Mouse (Mus musculus) embryo, embryonic 10.5 days (tissue): Measurements from ENCODE around the gene Cep170b.
A peak's percentile ranks its signal among the peaks of the same experiment; 100 is the strongest.

Experiments
- DNase-seq: peaks from one replicate; pipeline ENCODE4 v3.0.0-alpha.2; 2015; ENCODE audit warnings: low spot score

The Cep170b gene

DNA sequence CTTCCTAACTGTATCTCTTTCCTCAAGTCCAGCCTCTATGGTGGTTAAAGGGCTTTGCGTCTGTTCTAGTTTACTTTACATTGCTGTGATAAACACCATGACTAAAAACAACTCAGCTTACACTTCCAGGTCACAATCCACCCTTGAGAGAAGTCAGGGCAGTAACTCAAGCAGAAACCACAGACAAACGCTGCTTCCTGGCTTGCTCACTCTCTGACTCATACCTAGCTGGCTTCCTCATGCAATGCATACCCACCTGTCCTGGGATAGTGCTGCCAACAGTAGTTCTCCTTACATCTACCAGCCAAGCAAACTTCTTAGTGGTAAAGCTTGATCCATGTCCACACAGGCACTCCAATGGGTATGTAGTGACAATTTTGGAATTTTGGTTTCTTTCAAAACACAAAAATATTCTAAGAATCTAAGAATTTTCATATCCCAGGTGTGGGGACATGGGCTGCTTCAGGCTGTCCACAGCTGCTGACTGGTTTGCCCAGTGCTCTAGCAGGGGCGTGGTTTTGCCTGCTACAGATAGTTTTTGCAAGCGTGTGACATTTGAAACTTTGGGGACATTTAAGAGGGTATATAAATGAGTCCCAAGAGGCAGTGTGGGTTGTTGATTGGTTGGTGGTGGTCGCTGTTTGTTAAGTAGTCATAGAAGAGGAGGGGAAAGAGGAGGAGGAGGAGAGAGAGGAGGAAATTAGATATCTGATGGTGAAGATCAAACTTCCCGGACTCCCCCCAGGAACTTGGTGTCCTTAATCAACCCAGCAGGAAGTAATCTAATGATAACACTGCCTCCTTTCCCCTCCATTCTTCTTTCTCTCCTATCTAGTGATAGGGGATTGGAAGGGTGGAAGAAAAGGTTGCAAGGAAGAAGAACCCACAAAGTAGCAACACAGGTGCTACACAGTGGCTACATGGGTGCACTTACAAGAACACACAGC lies 17.6 kb upstream of the Cep170b start:
- no peak for DNase-seq

DNA sequence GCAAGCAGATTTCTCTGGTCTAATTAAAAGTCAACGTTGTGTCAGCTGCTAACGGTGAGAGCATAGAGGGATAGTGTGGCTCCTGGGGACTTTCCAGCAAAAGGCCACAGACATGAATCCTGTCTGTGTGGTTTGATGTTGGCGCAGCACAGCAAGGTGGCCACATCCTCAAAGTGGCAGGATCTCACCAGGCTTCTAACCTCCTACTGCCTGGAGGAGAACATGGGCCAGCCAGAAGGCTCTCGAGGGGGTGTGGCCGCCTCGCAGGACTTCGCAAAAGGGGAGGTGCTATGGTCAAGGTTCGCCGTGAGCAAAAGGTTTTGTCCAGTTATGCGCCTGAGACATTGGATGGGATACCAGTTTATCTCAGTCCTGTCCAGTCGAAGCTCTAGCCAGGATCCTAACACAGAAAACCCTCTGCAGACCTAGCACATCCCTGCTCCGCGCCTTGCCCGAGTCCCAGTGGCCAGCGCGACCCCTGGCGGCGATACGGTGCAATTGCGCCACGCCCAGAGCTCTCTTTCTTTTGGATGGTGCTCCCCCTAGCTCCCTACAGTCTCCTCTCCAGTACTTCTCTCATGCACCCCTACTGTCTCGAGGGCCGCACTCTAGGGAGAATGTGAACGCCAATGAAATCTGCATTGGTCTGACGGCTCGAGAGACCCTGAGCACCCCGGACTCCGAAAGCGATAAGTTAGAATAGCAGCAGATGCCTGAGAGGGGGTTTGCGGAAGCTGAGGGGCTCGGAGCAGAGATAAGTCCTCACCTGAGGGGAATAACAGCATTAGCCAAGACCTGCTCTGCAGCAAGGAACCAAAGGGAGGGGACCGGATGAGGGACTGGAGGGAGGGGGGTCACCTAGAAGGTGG lies 13.3 kb upstream of the Cep170b start:
- peak; percentile 91 for DNase-seq

DNA sequence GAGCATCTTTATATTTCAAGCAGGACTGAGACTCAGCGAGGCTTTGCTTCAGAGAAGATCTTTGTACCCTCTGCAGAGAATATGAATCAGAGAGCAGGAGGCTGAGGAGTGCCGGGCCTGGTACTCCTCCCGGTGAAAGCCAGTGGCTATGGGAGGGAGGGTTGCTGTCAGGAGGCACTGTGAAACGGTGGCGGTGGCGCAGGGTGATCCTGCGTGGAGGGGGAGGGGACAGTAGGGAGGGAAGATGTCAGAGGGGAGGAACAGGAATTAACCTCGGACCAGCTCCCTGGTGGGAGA lies 12.7 kb upstream of the Cep170b start:
- no peak for DNase-seq

DNA sequence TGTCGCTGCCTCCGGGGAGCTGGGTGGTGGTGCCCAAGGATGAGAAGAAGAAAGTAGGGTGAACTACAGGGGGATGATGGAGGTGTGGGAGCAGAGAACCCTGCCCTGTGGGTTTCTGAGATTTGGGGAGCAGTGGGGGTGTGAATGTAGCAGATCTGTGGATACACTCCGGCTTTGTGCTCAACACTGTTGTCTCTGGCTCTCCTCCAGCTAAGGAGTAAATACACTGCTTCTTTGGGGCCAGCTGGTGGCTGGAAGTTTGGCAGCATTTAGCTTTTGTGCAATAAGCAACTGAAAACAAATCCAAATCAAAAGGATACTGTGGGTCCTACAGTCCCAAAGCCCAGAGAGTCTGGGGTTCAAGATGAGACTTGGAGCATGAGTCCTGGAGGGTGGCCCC lies 6.3 kb upstream of the Cep170b start:
- no peak for DNase-seq

DNA sequence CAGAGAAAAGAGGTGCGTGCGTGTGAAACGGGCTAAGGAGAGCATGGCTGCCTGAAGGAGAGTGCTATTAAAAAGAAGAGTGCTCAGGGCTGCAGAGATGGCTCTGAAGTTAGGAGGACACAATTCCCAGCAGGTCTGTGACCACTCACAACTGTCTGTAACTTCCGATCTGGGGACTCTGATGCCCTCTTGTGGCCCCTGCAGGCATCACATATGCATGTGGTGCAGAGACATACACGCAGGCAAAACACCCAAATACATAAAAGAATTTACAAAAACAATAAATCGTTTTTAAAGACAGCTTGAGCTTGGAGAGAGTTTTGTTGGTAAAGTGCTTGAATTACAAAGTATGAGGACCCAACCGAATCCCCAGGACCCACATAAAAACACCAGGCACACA lies 3.1 kb upstream of the Cep170b start:
- peak; percentile 79 for DNase-seq

DNA sequence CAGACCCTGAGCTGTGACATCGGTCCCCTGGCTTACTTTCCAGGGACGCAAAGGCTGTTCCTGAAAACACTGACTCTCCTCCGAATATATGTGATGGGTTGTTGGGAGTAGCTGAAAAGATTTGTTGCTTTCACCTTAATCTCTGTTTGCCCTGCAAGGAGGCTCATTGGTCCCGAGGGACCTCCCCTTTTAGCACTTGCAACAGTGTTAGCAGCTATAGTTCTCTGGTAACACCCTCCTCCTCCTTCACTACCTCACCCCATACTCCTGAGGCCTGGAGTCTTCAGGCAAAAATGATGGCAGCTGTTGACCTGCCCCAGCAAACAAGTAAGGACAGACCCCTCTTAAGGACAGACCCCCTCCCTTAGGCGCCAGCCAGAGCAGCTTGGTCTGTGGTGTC lies 1.3 kb upstream of the Cep170b start:
- no peak for DNase-seq

DNA sequence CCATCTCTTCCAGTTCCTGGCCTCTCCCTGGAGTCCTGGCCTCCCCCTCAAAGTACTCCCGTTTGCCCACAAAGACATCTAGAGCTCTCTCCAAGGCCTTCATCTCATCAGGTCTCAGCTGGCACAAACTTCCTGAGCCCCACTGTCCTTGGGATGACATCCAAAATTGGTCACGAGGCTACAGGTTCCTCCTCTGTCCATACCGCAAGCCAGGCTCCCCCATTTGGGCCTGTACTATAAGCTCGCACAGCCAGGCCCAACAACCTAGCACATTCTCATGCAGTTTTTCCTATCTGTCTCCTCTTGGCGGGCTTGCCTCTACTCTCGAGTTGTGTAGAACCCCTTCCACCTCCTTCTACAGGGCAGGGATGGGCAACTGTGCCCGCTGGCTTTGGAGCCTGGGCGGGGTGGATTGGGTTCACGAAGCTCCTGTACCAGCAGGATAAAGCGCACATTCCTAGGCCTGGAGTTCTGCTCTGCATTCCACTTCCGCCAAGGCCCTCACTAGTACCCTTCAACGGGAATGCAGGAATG lies 702 bp downstream of the Cep170b start:
- no peak for DNase-seq

DNA sequence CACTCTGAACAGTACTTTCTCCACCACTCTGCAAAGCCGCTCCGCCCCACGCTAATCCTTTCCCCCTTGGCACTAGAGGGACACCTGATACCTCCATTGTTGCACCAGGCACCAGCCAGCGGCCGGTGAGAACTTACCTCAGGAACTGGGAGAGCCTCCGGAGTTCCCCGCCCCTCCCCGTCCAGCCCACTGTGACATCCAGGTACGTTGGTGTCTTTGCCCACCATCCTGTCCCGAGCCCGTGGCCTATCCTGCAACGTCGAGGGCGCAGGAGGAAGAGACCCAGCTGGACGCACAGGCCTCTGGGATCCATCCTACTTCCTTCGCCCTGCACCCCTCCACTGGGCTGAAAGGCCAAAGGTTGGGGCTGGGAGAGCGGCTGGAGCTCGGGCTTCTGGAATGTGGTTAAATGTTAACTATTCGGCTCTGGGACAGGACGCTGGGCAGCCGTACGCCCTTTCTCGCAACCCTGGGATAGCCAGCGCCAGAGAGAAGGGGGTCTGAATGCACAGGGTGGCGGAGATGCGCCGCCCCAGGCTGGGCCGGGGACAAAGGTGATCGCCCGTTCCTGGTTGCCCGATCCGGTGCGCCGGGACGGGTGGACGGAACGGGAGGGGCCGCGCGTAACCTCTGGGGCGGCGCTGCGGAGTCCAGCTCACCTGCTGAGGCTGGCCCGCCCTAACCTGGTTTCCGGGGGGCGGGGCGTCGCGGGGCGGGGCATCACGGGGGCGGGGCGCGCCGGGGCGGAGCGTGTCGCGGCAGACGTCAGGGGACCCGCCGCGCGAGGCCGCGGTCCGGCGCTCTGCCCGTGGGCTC lies 1.4 kb downstream of the Cep170b start:
- peak; percentile 39 for DNase-seq

DNA sequence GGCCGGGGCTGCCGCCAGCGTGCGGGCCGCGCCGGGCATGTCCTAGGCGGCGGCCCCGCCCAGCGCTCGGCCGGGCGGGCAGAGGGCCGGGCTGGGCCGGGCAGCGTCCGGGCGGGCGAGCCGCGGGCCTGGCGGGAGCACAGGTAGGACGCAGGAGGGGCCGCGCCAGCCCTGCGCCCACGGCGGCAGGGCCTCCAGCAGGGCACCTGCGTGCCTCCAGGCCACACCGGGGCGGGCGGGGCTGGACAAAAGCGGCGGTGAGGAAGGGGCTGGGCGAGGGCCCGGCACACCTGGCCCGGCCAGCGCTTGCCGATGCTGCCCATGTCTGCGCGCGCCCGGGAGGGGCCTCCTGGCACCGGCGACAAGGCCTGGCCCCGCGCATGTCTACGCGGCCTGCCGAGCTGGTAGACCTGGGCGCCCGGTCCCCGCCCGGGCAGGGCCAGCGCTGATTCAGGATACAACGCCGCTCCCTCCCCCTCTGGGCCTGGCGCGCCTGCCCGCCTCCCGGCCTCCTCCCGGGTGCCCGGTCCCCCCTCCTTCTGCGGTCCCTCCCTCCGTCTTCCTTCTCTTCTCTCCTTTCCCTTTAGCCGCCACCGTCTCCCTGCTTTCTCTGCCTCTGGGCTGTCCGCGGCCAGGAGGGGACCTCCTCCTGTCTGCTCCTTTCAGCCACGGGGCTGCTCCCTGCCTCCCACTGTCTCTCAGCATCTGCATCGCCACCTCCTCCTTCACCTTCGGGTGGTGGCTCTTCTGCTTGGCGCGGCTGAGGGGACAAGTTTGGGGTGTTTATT lies 2.2 kb downstream of the Cep170b start:
- DNase-seq: peak; percentile 39

DNA sequence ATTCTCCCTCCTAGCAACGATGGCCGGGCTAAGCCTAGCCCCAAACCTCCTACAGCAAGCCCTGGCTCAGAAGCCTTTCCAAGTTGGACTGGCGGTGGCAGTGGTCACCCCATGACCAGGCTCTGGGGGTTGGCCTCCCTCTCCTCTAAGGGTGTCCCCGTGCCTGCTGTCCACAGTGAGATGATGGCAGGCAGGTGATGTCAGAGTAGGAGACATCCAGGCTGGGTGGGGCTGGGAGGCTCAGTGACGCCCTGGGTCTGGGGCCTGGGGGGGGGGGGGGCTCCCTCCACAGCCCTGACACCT lies 2.7 kb downstream of the Cep170b start:
- DNase-seq: no peak

DNA sequence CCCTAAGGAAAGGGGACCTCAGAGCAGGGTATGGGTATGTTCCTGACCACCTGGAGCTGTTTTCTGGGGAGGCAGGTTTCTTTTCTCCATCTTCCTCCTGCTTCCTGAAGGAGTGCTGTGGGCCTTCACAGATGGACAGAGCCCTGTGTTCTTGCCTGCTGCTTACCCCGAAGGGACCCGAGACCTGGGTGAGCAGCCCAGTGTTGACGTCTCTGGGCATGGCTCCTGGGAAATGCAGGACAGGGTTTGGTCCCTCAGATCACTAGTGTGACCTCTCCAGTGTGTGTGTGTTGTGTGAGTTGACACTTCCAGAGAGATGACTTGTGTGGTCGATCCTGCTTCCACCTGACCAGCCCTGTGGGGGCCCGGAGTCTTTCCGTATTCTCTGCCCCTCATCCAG lies 3.2 kb downstream of the Cep170b start:
- no peak for DNase-seq

DNA sequence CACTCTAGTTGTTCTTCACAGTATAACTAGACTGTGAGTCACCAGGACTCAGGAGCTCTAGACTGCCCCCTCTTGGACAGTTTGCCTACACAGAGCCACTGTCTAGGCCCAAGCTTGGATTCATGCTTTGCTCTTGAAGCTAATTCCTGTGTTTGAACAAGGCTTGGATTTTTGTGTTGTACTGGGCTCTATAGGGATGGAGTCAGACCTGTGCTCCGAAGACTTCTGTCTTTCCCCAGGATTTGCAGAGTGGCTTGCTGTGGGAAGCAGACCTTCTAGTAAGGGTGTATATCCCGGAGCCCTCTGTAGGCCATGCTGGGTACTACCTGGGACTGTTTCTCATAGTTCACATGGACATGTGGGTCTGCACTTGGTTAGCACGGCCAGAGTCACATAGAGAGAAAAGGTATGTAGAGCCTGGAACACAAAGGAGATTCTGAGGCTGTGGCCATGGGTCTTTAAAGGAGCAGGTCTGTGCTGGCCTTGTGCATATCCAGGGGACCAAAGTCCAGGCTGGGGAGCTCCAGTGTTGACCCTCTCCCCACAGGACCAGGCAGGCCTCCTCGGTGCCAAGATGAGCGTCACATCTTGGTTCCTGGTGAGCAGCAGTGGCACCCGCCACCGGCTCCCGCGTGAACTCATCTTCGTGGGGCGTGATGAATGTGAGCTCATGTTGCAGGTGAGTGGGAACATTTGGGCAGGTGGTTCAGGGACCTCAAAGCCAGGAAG lies 4.0 kb downstream of the Cep170b start:
- DNase-seq: peak; percentile 87

DNA sequence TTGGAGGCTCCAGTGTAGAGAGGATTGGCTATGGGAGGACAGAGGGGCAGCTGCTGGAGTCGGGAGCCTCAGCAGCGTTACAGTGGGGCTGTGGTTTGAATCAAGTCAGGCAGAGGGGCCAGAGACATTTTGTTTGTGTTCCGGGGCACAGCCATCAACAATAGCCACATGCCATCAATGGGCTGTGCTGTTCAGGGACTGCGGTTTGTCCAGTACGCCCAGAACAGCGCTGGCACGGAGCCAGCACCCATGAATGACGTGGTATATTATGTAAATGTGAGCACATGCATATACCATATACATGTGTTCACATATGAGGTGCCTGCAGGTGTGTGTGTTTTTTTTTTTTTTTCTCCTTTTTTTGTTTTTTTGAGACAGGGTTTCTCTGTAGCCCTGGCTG lies 7.5 kb downstream of the Cep170b start:
- no peak for DNase-seq

DNA sequence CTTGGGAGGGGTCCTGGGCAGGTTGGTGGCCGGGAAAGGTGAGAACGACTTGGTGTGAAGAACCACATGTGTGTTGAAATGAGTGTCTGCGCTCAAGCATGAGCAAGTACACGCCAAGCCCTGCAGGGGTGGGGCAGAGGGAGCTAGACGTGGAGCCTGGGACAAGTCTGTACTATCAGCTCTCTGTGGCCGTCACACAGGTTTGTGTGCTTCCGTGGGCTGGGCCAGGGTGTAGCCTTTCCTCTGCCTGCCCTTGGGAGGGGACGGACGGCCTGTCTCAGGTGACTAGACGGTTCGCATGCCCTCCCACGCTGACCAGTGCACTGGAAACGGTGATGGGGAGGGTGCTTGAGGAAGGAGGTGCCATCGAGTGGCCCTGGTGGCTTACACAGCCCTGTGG lies 10.6 kb downstream of the Cep170b start:
- DNase-seq: no peak

DNA sequence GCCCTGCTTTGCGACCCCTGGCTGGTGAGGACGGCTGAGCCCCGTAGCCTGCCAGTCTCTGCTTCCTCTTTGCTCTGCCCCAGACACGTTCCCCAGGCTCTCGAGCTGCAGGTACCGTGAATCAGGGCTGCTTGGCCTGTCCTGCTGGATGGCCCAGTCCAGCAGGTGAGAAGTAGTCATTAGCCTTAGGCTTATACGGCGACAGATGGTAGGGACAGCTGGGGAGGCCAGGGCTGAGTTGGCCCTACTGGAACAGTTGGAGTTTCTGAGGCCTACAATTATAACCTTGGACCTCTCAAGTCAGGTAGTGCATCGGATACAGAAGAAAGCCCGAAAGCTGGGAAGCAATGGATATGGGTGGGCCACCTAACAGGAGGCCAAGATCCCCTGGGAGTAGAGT lies 12.3 kb downstream of the Cep170b start:
- no peak for DNase-seq

DNA sequence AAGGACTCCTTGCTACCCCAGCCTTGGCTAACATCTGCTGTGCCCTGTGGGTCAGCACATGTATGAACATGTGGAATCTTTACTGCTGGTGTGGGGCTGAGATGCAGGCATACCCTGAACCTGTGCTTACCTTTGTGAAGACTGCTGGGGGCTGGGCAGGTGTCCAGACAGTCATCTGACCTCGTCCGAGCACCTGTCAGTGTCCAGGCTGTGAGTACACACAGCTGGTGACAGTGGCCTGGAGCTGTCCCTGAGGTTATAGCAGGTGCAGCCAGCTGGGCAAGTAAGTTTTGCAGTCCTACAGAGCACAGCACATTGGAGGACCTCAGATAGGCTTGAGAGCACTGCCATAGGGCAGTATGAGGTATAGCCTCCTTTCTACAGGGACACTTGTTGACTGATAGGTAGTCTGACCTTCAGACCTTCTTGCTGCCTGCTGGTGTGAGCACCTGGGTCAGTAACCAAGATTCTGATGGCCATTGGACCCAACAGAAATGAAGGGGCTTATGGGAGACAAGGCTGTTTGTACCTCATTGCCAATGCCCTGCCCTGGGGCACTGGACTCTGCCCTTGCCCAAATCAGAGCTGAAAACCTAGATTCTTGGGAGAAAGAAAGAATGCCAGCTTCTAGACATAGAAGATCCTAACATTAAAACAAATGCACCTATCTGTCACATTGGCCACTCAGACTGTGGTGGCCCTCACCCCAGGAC lies 14.0 kb downstream of the Cep170b start:
- DNase-seq: no peak

DNA sequence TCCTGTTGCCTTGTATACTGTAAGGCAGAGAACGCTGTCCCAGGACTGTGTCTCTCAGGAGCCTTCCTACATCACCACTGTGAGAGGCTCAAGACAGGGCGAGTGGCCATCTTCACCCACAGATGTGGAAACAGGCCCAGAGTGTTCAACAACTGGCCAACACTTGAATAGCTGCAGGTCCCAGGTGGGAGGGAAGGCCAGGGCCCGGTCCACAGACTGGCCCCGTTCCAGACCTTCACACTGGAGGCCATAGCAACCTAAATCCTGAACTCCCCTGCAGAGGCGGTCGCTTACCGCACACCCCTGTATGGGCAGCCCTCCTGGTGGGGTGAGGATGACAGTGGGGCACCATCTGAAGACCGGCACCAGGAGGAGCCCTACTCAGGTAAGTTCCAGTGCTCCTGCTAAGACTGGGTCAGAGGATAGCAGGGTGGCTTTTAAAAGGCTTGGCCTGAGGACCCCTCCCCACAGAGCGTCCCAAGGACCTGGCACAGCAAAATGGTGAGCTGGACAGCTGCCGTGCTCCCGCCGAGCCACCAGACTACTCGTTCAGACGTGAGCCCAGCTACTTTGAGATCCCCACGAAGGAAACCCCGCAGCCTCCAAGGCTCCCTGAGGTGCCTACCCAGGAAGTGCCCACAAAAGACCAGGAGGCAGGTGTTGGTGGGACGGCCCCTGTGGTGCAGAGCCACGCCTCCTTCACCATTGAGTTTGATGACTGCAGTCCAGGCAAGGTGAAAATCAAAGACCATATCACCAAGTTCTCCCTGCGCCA lies 14.8 kb downstream of the Cep170b start:
- no peak for DNase-seq

DNA sequence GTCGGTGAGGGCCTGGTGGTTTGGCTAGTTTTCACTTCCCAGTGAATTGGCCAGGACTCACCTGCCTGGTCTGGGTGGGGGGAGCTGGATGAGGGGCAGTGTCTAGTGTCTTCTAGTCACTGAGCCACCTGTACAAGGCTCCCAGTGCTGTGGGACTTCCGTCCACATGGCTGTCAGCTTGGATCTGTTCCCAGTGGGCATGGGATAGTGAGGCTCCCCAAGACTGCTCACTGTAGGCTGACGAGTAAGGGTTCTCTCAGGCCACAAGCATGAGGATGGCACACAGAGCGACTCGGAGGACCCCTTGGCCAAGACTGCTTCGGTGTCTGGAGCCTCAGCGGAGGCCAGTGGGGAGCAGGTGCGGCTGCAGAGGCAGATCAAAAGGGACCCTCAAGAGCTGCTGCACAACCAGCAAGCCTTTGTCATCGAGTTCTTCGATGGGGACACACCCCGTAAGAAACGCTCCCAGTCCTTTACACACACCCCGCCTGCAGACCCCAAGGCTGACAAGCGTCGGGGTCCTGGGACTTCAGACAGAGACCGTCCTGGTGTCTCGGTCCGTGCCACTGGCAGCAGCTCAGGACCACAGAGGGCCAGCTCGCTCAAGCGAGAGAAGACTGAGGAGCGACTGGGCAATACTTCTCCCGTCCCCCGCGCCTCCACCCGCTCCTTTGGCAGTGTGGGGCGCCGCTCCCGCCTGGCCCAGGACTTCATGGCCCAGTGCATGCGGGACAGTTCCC lies 15.8 kb downstream of the Cep170b start:
- DNase-seq: no peak

DNA sequence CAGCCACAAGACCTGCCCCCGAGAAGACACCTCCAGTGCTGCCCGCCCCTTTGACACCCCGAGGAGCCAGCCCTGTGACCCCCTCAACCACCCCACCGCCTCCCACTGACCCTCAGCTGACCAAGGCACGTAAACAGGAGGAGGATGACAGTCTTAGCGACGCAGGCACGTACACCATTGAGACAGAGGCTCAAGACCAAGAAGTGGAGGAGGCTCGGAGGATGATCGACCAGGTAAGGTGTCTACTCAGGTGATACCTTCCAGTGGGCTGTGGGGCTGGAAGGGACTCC lies 16.3 kb downstream of the Cep170b start:
- DNase-seq: no peak
